Mouse (Mus musculus): ENCODE measurements at regions not wholly inside any gene's neighbourhood (a gene's known extent, or its start where the extent isn't known, plus 50 kb on each side); places are given as distances from the start of the nearest gene placed in this dataset.

DNA sequence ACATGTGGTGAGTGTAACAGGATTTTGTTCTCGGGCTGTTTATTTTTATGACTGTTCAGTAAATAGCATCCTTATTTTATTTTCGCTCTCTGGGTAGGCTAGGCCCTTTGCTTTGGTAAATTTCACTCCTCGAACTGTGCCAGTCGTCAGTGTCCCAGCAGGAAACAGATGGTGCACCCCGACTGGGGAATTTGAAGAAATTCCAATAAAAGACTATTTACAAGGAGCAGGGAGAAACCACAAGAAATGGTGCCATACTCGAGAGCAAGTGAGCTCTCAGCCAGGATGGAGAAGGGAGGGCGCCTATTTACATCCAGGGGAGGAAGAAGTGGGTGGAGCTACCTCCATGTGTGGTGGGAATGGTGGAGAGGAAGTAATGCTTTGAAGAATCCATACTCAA lies 213.0 kb downstream of the Zfp326 start:
- Histone ChIP-seq H3K27me3 (ENCODE audit: control insufficient read depth, insufficient read depth, low read length) (no peaks in the 10 kb centered on the region), H3K9ac (ENCODE audit: low read depth, low read length, severe bottlenecking) (no peak overlapping the region), H3K4me1 (ENCODE audit: control insufficient read depth, insufficient read depth, low read length) (0 out of 2 replicates have a peak, but pooled peaks cover 2% of the 10 kb centered on the region), H3K4me3 (replicated peaks; ENCODE audit: low read length) (no peak overlapping the region), H3K27ac (replicated peaks; ENCODE audit: low read depth, low read length) (no peak overlapping the region), H3K36me3 (ENCODE audit: control insufficient read depth, insufficient read depth, low read length) (no peaks in the 10 kb centered on the region), H3K9me3 (ENCODE audit: control insufficient read depth, low read length) (no peaks in the 10 kb centered on the region), H3K4me2 (replicated peaks; ENCODE audit: low read depth, low read length, severe bottlenecking) (no peak overlapping the region)
- 27% methylated on average over 7 of the region's 7 CpGs for WGBS
- TF ChIP-seq POLR2A (IDR thresholded peaks at IDR 0.05; ENCODE audit: borderline replicate concordance, extremely low read depth, insufficient read depth, insufficient read length): no peak
- no peak for DNase-seq (ENCODE audit: low spot score)
- no peak for ATAC-seq (ENCODE audit: low FRiP score, low read depth)

GRCm38 (mm10) chr5:106088478-106089185 lies 212.3 kb downstream of the Zfp326 start:
- H3K4me3 ChIP-seq (replicated peaks; ENCODE audit: low read length): no peak overlapping the region
- ATAC-seq (ENCODE audit: low FRiP score, low read depth) (no peak), DNase-seq (ENCODE audit: low spot score) (no peak)
- H3K9ac ChIP-seq (ENCODE audit: low read depth, low read length, severe bottlenecking): no peak overlapping the region
- no peak for TF ChIP-seq POLR2A (IDR thresholded peaks at IDR 0.05; ENCODE audit: borderline replicate concordance, extremely low read depth, insufficient read depth, insufficient read length)
- H3K9me3 ChIP-seq (ENCODE audit: control insufficient read depth, low read length): no peaks in the 10 kb centered on the region
- H3K27me3 ChIP-seq (ENCODE audit: control insufficient read depth, insufficient read depth, low read length): no peaks in the 10 kb centered on the region
- H3K36me3 ChIP-seq (ENCODE audit: control insufficient read depth, insufficient read depth, low read length): no peaks in the 10 kb centered on the region
- no peak overlapping the region for H3K27ac ChIP-seq (replicated peaks; ENCODE audit: low read depth, low read length)
- H3K4me1 ChIP-seq (ENCODE audit: control insufficient read depth, insufficient read depth, low read length): 0 out of 2 replicates have a peak, but pooled peaks cover 2% of the 10 kb centered on the region
- 58% methylated on average over 5 of the region's 5 CpGs for WGBS
- no peak overlapping the region for H3K4me2 ChIP-seq (replicated peaks; ENCODE audit: low read depth, low read length, severe bottlenecking)

DNA sequence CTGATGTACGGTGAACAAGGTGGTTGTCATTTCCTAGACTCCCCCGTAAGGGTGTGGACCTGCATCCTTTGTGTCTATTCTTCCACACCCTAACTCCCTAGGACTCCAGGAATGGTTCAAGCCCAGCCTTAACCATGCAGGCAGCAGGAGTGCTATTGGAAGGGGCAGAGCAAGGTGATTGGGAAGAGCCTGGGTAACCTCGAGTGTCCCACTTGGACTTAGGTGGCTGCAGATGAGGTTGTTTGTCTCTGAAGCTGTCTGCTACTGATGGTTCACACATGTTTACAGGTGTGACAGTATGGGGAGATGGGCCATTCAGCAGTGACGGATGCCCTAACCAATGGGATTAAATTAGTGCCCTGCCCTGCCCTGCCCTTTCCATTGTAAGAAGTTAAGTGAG lies 207.4 kb downstream of the Zfp326 start:
- Histone ChIP-seq H3K9me3 (ENCODE audit: control insufficient read depth, low read length) (no peaks in the 10 kb centered on the region), H3K4me2 (replicated peaks; ENCODE audit: low read depth, low read length, severe bottlenecking) (no peak overlapping the region), H3K4me3 (replicated peaks; ENCODE audit: low read length) (no peak overlapping the region), H3K27me3 (ENCODE audit: control insufficient read depth, insufficient read depth, low read length) (no peaks in the 10 kb centered on the region), H3K4me1 (ENCODE audit: control insufficient read depth, insufficient read depth, low read length) (no peaks in the 10 kb centered on the region), H3K9ac (ENCODE audit: low read depth, low read length, severe bottlenecking) (no peak overlapping the region), H3K36me3 (ENCODE audit: control insufficient read depth, insufficient read depth, low read length) (no peaks in the 10 kb centered on the region), H3K27ac (replicated peaks; ENCODE audit: low read depth, low read length) (no peak overlapping the region)
- 71% methylated on average over 4 of the region's 4 CpGs for WGBS
- ATAC-seq (ENCODE audit: low FRiP score, low read depth) (no peak), DNase-seq (ENCODE audit: low spot score) (no peak)
- no peak for TF ChIP-seq POLR2A (IDR thresholded peaks at IDR 0.05; ENCODE audit: borderline replicate concordance, extremely low read depth, insufficient read depth, insufficient read length)

DNA sequence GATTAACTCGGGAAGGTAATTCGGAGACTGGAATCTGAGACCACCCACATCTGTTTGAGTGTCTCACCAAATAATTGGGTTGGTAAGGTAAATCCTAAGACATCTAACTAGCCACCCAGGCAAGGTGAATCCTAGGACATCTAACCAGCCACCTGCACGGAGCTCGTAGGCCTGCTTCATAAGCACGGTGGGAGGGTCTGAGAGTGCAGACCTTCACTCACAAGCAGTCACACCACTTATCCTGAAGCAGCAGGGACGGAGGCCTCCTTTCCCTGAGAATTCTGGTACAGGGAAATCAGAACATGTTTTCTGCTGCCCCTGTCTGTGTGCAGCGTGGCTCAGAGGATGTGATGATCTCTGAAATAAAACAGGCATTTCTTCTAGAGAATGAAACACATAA lies 206.5 kb downstream of the Zfp326 start:
- 64% methylated on average over 7 of the region's 7 CpGs for WGBS
- H3K4me3 ChIP-seq (replicated peaks; ENCODE audit: low read length): no peak overlapping the region
- DNase-seq (ENCODE audit: low spot score) (no peak), ATAC-seq (ENCODE audit: low FRiP score, low read depth) (no peak)
- TF ChIP-seq POLR2A (IDR thresholded peaks at IDR 0.05; ENCODE audit: borderline replicate concordance, extremely low read depth, insufficient read depth, insufficient read length): no peak
- H3K9ac ChIP-seq (ENCODE audit: low read depth, low read length, severe bottlenecking): no peak overlapping the region
- no peaks in the 10 kb centered on the region for H3K27me3 ChIP-seq (ENCODE audit: control insufficient read depth, insufficient read depth, low read length)
- no peak overlapping the region for H3K4me2 ChIP-seq (replicated peaks; ENCODE audit: low read depth, low read length, severe bottlenecking)
- no peaks in the 10 kb centered on the region for H3K4me1 ChIP-seq (ENCODE audit: control insufficient read depth, insufficient read depth, low read length)
- no peak overlapping the region for H3K27ac ChIP-seq (replicated peaks; ENCODE audit: low read depth, low read length)
- no peaks in the 10 kb centered on the region for H3K36me3 ChIP-seq (ENCODE audit: control insufficient read depth, insufficient read depth, low read length)
- no peaks in the 10 kb centered on the region for H3K9me3 ChIP-seq (ENCODE audit: control insufficient read depth, low read length)

GRCm38 (mm10) chr5:106067124-106067551 lies 190.8 kb downstream of the Zfp326 start:
- WGBS: 80% methylated on average over 9 of the region's 9 CpGs

More at GRCm38 (mm10) chr5:106067124-106067551, 190.8 kb downstream of the Zfp326 start:
- Histone ChIP-seq H3K9me3 (ENCODE audit: control insufficient read depth, low read length) (peaks cover 8% of the 10 kb centered on the region), H3K4me2 (replicated peaks; ENCODE audit: low read depth, low read length, severe bottlenecking) (no peak overlapping the region), H3K4me3 (replicated peaks; ENCODE audit: low read length) (no peak overlapping the region), H3K9ac (ENCODE audit: low read depth, low read length, severe bottlenecking) (no peak overlapping the region), H3K27ac (replicated peaks; ENCODE audit: low read depth, low read length) (no peak overlapping the region), H3K4me1 (ENCODE audit: control insufficient read depth, insufficient read depth, low read length) (no peaks in the 10 kb centered on the region), H3K27me3 (ENCODE audit: control insufficient read depth, insufficient read depth, low read length) (no peaks in the 10 kb centered on the region), H3K36me3 (ENCODE audit: control insufficient read depth, insufficient read depth, low read length) (no peaks in the 10 kb centered on the region)
- ATAC-seq (ENCODE audit: low FRiP score, low read depth) (no peak), DNase-seq (ENCODE audit: low spot score) (no peak)
- TF ChIP-seq POLR2A (IDR thresholded peaks at IDR 0.05; ENCODE audit: borderline replicate concordance, extremely low read depth, insufficient read depth, insufficient read length): no peak
